Mouse (Mus musculus): ENCODE measurements around the gene Sycp2.
"Not testable (repeated sequence)": the region's sequence is repeated elsewhere in the genome, so short reads cannot be mapped to it uniquely, and the experiment has no call there.

Sycp2 gene

GRCm38 (mm10) chr2:178413481-178414260 lies 6.2 kb upstream of the Sycp2 start:
- DNase-seq, result peak in 1 of 2 experiments; percentile 40

- peak in 1 of 2 experiments; percentile 6 for DNase-seq
Measured at GRCm38 (mm10) chr2:178413081-178413480, 5.6 kb upstream of the Sycp2 start.

DNA sequence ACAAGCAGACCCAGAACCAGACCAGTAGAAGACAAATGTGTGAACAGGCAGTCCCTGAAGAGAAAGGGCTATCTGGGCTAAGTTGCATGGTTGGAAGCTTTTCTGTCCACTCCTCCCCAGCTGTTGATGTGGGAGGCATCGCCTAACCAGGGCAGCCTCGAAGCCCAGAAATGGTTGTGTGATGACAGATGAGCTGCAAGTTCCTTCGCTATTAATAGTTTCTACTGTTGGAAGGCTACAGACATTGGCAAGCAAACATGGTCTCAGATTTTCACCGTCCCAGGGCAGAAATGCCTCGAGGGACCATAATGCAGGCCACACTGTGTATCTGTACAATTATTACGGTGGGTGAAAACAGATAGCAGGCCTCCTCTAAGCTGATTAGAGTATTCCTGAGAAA lies 5.1 kb upstream of the Sycp2 start:
- peak; percentile 34 to 73 for DNase-seq

DNA sequence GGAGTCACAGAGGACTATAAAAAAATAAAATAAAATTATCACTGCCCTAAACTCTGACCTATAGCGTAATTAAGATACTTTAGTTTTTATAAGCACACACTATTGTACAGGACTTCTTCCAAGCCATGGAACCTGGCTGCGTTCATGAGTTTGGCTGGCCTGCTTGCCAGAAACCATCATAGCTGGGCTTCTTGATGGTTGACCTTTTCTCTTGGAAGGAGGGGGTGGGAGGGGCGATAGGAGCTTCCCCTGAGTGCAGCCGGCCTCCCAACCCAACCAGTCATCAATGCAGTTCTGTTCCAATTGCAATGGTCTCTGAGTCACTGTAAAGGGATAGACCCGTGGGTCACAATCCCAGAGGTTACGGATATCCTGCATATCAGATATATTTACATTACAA lies 2.8 kb upstream of the Sycp2 start:
- peak in 1 of 2 experiments; percentile 3 for DNase-seq

DNA sequence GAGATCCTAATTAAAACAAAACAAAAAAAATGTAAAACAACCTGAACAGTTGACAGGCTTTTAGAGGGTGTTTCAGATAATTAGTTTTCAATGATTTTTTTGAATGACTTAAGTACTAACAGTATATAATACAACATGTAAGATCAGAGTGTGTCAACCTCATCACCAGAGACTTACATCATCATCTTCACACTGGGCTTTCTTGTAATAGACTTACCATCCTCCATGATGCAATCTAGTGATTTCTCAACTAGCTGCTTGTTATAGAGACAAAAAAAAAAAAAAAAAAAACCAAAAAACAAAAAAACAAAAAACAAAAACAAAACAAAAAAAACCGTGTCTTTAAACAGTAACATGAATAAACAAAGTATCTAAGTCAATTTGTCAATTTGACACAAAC lies 1.5 kb upstream of the Sycp2 start:
- DNase-seq, result no peak

DNA sequence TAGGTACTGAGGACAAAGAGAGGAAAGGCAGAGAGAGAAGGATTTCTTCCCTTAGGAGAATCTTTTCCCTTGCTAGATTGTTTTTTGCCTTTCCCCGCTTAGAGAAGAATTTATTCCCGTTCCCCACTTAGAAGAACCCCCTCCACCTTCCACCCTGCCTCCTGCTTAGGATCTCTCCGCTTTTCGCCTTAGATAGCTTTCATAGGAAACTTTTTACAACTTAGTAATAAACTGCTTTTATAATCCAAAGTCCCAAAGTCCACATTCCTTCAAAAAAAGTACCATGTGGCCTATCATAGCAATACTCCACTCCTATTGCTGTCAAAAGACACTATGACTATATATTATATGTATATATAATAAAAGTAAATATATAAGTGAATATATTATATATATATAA lies 64.9 kb downstream of the Sycp2 start:
- DNase-seq, result no peak

DNA sequence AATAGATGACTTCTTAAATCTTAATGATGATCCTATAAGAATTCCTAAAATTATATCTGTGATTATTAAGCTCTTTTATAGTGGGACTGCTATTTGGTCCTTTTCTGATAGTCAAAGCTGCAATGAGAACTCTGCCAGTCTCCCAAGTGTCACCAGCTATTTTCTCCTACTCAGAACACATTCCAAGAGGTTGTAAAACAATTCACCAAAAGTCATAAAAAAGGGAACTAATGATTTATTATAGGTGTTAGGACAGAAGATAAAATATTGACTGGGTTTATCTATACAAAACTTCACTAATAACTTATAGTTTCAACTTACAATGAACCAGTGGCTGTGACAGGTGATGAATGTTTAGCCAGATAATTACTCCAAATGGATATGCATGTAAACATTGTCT lies 65.4 kb downstream of the Sycp2 start:
- DNase-seq, result not testable (repeated sequence)

DNA sequence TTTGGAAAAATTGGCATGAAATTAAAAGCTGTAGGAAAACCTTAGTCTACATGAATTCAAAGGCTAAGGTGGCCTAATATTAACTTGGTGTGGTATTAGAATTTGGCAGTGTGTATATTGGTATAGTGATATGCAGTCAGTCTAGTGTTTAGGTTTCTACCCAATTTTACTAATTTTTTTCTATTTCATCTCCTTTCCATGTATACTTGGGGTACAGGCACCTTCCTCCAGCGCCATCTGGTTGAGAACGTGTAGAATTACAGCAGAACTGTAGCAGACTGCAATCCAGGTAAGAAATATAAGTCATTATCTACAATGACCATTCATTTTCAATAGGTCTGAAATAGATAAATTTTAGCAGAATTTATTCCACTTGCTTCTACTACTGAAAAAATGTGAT lies 68.4 kb downstream of the Sycp2 start:
- no peak for DNase-seq

DNA sequence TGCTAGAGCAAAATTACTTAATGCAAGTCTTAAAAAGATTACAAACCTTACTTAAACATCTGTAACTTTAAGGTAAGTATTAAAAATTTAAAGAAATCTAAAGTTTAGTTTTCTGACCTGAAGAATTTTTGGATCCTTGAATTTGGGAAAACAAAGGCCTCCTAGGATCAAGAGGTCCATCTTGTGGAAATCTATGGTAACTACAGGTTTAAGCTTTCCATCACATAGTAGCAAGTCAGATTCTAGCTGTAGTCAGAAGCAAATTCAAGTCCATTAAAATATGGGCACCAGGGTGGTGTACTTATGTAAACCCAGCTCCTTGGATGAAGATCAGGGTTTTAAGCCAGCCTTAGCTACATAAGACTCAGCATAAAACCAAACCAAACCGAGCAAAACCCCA lies 69.6 kb downstream of the Sycp2 start:
- no peak for DNase-seq

GRCm38 (mm10) chr2:178329986-178330385 lies 77.5 kb downstream of the Sycp2 start:
- no peak for DNase-seq

- no peak for DNase-seq
Measured at GRCm38 (mm10) chr2:178329551-178329950, 77.9 kb downstream of the Sycp2 start.

GRCm38 (mm10) chr2:178327466-178328040 lies 79.9 kb downstream of the Sycp2 start:
- DNase-seq, result peak; percentile 38 to 75

GRCm38 (mm10) chr2:178326750-178327465 lies 80.6 kb downstream of the Sycp2 start:
- DNase-seq, result peak in 1 of 2 experiments; percentile 3

GRCm38 (mm10) chr2:178326067-178326466 lies 81.4 kb downstream of the Sycp2 start:
- DNase-seq, result peak in 1 of 2 experiments; percentile 3

GRCm38 (mm10) chr2:178324818-178325217 lies 82.7 kb downstream of the Sycp2 start:
- DNase-seq, result peak in 1 of 2 experiments; percentile 1

DNA sequence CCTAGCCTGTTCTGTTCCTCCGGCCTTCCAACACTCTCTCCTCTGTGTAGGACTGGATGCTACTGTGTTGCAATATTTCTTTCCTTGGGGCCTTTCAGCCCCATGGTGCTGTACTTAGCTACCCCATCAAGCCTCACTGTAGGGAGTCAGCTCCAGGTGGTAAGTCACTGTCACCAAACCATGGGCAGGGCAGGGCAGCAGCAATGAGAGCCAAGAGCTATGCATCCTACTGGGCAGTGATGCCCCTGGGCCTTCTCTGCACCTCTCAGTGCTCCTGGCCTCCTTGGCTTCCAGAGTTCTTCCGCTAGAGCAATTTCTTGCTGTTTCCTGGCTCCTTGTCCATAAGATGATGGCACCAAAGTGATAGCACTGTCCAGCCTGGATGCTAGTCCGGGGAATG lies 83.1 kb downstream of the Sycp2 start:
- no peak for DNase-seq

DNA sequence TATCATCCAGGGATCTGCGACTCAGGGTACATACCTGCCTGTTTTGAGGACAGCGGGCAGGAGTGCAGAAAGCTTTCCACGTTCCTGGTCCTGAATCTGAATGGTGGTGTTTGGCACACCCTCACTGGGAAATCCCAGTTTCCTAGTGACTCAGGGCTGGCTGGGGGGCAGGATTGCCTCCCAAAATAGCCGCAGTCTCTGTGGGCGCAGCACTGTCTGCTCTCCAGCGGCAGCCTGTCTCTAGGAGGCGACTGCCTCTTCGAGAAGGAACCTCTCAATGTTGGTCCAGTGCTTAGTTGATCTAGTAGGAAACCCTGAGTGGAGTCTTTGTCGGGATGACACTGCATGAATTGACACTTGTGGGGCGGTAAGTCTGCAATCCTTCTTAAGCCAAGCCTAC lies 86.2 kb downstream of the Sycp2 start:
- DNase-seq, result no peak

DNA sequence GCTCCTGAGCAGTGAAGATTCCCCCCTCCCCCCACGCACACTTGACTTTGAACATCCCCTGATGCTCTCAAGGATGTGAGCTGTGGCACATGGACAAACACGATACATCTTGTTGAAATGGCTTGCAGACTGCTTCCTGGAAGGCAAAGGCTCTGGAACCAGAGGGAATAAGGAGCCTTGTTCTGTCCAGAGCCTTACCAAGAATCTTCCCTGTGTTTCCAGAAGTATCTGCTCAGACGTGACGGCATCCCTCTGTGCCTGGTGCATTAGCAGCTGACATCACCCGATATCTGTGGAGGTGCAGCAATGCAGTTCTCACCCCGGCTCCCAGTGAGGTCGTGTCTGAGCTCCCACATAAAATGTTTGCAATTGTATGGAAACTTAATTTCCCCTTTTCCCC lies 87.7 kb downstream of the Sycp2 start:
- DNase-seq, result no peak

- DNase-seq, result no peak
Measured at GRCm38 (mm10) chr2:178316281-178316680, 91.2 kb downstream of the Sycp2 start.

GRCm38 (mm10) chr2:178313539-178313938 lies 93.9 kb downstream of the Sycp2 start:
- no peak for DNase-seq

- DNase-seq, result no peak
Measured at GRCm38 (mm10) chr2:178304669-178305068, 102.8 kb downstream of the Sycp2 start.

DNA sequence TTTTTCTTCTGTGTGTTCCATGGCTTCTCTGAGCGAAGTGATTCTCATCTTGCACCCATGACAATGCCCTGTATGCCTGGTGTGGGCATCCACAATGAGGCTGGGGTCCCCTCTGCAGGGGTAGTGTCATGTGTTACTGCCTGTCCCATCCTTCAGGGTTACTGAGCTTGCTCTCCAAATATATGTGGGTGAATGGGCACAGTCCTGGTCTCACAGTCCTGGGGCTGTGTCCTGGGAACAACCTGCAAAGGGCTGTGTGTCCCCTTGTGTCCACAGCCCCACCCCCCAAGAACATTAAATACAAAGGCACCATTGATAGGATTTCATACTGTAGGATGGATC lies 103.3 kb downstream of the Sycp2 start:
- DNase-seq, result no peak

DNA sequence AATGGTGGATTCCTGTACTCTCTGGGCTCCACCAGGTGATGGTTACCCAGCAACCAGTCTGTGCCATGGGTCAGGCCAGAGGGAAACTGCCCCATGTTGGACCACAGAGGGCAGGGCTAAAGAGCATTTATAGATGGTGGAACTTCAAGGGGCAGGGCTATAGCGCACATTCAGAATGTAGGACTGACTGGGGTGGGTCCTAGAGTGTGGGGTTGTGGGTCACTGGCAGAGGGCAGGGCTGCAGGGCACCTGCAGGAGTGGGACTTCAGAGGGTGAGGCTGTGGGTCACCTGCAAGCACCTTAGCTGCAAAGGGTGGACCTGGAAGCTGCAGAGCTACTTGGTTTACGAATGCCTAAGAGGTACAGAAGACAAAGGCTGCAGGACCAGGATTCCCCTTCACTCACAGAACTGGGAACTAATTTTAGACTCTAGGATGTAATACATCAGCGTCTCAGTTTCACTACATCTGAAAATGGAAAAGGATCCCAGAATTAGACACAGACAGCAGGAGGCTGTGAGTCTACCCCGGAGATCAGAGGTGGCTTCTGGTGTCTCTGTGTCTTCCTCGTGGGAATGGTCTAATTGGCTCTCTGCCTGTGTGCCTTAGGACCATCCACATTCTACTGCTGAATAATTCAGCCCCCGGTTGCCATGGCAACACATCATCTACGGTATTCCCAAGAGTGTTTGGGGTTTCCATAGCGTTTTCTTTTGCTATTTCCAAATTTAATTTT lies 103.9 kb downstream of the Sycp2 start:
- no peak for DNase-seq

Data from lung, postnatal 4 days (tissue).